Mouse (Mus musculus) small intestine, adult 10 weeks (tissue): ENCODE results near the gene Snrpa1. TPM values are rescaled to one million over a fixed set of nuclear protein-coding genes. Genes with fewer than 3 reads are reported as not detected.

Experiments
- polyA plus RNA-seq: library from polyadenylated mRNA; stranded (reverse); fragments of 350-450 nt; fragmentation: Illumina TruSeq; extraction: RNeasy Lipid Tissue Mini Kit (QIAGEN cat#74804); gene quantifications from one replicate; pipeline ENCODE4 v1.2.3, GENCODE M21; 2014; ENCODE audit warnings: low replicate concordance

Snrpa1 gene
- 38.3 TPM for polyA plus RNA-seq

GRCm38 (mm10) chr7:66058703-66059102 lies at the start of gene Snrpa1:
Snrpa1 (plus strand) TSS chr7:66059003.

GRCm38 (mm10) chr7:66043552-66044459 lies 15.0 kb upstream of the Snrpa1 start, which contains the start of gene Gm45213:
Gm45213 (plus strand) TSS chr7:66043602.

DNA sequence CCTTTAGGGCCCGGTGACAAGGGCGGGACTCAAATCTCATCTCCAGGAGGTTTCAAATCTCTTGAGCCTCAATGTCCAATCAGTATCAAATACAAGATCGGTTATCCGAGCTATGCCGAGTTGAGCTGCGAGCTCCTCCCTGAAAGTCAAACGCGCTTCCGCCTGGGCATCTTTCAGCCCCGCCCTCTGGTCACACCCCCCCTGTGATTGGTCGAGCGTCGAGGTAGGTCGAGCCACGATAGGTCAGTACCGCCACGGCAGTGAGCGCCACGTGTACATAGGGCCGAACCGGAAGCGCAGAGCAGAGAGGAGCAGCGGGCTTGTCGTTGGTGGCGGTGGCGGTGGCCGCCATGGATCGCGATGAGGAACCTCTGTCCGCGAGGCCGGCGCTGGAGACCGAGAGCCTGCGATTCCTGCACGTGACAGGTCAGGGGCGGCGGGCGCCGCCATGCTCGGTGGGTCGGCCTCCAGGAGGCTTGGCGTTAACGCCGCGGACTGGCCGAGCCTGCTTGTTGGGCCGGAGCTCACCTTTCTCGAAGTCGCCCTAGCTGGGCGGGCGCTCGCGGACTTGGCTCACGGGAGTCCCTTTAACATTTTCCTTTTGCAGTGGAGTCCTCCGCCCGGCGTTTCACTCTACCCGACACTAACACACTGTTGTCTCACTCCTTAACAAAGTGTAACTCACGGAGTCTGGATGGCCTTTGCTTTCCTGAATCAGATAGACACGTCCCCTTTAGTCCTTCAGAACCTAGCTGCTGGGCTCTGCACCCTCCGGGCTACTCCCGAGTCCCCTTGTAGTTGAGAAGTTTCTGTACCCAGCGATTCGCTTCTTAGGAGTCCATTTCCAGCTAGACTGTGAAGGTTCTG lies 20.8 kb downstream of the Snrpa1 start, which contains the start of gene Selenos:
Gene Selenos, plus strand, starts transcription at position 286 of the 867 bp plus-strand sequence.

DNA sequence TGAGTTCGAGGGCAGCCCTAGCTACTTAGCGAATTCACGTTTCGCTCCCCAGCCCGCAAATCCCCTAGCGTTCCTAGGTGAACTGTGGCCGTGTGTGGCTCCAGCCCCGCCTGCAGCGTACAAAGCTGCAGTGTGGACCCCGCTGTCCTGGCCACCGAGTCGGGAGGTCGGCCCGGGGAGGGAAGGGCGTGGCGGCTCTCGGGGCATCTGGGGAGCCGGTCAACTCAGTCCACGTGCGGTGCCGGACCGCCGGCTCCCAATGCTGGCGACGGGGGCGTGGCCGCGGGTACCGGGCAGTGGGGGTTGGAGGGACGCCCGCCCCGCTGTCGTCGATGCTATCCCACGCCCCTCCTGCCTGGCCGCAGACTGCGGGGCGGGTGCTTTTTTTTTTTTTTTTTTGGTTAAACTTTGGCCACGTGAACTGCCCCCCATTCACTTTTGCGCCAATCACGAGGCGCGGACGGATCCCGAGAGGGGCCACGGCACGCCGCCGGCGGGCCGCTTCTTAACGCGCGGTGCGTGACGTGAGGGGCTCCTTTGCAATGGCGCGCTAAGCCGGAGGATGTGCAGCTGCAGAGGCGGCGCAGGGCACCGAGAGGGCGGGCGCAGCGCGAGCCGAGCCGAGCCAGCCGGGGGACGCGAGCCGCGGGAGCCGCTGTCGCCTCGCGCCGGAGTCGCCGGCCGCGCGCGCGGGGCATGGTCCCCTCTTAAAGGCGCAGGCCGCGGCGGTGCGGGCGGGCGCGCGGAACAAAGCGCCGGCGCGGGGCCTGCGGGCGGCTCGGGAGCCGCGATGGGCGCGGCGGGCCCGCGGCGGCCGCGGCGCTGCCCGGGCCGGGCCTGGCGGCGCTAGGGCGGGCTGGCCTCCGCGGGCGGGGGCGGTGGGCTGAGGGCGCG lies 50.4 kb downstream of the Snrpa1 start, which contains the start of gene Chsy1:
Gene Chsy1, plus strand, starts transcription at position 555 of the 894 bp plus-strand sequence.

Other genes starting within 250 kb of the Snrpa1 start
- 2.2 TPM for gene Pcsk6, start 197.3 kb upstream of the Snrpa1 start, polyA plus RNA-seq
- gene Gm45213, start 15.4 kb upstream of the Snrpa1 start, polyA plus RNA-seq, result not detected
- gene Selenos, start 20.6 kb downstream of the Snrpa1 start, polyA plus RNA-seq, result 101 TPM
- 5.6 TPM for gene Chsy1, start 50.5 kb downstream of the Snrpa1 start, polyA plus RNA-seq